Mouse (Mus musculus): ENCODE data around the gene Adamts12.

- TF ChIP-seq CTCF (IDR thresholded peaks at IDR 0.05; ENCODE audit: low read depth) (no peak), EP300 (IDR thresholded peaks at IDR 0.05; ENCODE audit: low read depth) (no peak)
Measured at GRCm38 (mm10) chr15:11053678-11054439, 10.7 kb upstream of the Adamts12 start.

Data from liver, postnatal 0 days (tissue).